Mouse (Mus musculus): ENCODE results near the gene Msh5. TPM values are rescaled to one million over a fixed set of nuclear protein-coding genes. Genes with fewer than 3 reads are reported as not detected.
"Not testable (repeated sequence)": the region's sequence is repeated elsewhere in the genome, so short reads cannot be mapped to it uniquely, and the experiment has no call there.

The Msh5 gene
- polyA plus RNA-seq, 1 experiment = 15.5 TPM

GRCm38 (mm10) chr17:35044904-35045806 lies 1.4 kb downstream of the Msh5 start:
- H3K36me3 ChIP-seq (ENCODE audit: control insufficient read depth, insufficient read depth, low read length) = no peaks in the 10 kb centered on the region
- H3K27me3 ChIP-seq (ENCODE audit: control insufficient read depth, insufficient read depth, low read length) = no peaks in the 10 kb centered on the region
- no peak overlapping the region for H3K27ac ChIP-seq (ENCODE audit: control insufficient read depth, insufficient read depth, low read length)
- no peak overlapping the region for H3K4me3 ChIP-seq (ENCODE audit: control insufficient read depth, insufficient read depth, low read length)
- TF ChIP-seq POLR2A (IDR thresholded peaks at IDR 0.05; ENCODE audit: control insufficient read depth, extremely low read depth, insufficient read depth, low read length, poor library complexity) = no peak
- TF ChIP-seq CTCF (IDR thresholded peaks at IDR 0.05; ENCODE audit: borderline replicate concordance, control insufficient read depth, extremely low read depth, insufficient read depth, low read length, poor library complexity) = no peak
- WGBS = 77% methylated on average over 7 of the region's 7 CpGs
- no peak for DNase-seq
- peaks cover 31% of the 10 kb centered on the region for H3K4me1 ChIP-seq (replicated peaks; ENCODE audit: control insufficient read depth, insufficient read depth, low read length)

- Histone ChIP-seq H3K27me3 (ENCODE audit: control insufficient read depth, insufficient read depth, low read length) (no peaks in the 10 kb centered on the region), H3K4me1 (replicated peaks; ENCODE audit: control insufficient read depth, insufficient read depth, low read length) (peaks cover 22% of the 10 kb centered on the region)
- WGBS = 93% methylated on average over 4 of the region's 4 CpGs
Observed at GRCm38 (mm10) chr17:35043794-35044193, 2.8 kb downstream of the Msh5 start.

GRCm38 (mm10) chr17:35039121-35039873 lies 7.2 kb downstream of the Msh5 start:
- WGBS = 94% methylated on average over 11 of the region's 11 CpGs
- Histone ChIP-seq H3K4me3 (ENCODE audit: control insufficient read depth, insufficient read depth, low read length) (no peak overlapping the region), H3K27ac (ENCODE audit: control insufficient read depth, insufficient read depth, low read length) (no peak overlapping the region), H3K27me3 (ENCODE audit: control insufficient read depth, insufficient read depth, low read length) (no peaks in the 10 kb centered on the region), H3K36me3 (ENCODE audit: control insufficient read depth, insufficient read depth, low read length) (no peaks in the 10 kb centered on the region), H3K4me1 (replicated peaks; ENCODE audit: control insufficient read depth, insufficient read depth, low read length) (peaks cover 3% of the 10 kb centered on the region)
- no peak for DNase-seq
- TF ChIP-seq POLR2A (IDR thresholded peaks at IDR 0.05; ENCODE audit: control insufficient read depth, extremely low read depth, insufficient read depth, low read length, poor library complexity) = no peak
- TF ChIP-seq CTCF (IDR thresholded peaks at IDR 0.05; ENCODE audit: borderline replicate concordance, control insufficient read depth, extremely low read depth, insufficient read depth, low read length, poor library complexity) = no peak

More at GRCm38 (mm10) chr17:35043794-35044193, 2.8 kb downstream of the Msh5 start:
- no peak overlapping the region for H3K4me3 ChIP-seq (ENCODE audit: control insufficient read depth, insufficient read depth, low read length)
- TF ChIP-seq POLR2A (IDR thresholded peaks at IDR 0.05; ENCODE audit: control insufficient read depth, extremely low read depth, insufficient read depth, low read length, poor library complexity) (no peak), CTCF (IDR thresholded peaks at IDR 0.05; ENCODE audit: borderline replicate concordance, control insufficient read depth, extremely low read depth, insufficient read depth, low read length, poor library complexity) (no peak)
- H3K27ac ChIP-seq (ENCODE audit: control insufficient read depth, insufficient read depth, low read length) = no peak overlapping the region
- DNase-seq = no peak
- H3K36me3 ChIP-seq (ENCODE audit: control insufficient read depth, insufficient read depth, low read length) = no peaks in the 10 kb centered on the region

DNA sequence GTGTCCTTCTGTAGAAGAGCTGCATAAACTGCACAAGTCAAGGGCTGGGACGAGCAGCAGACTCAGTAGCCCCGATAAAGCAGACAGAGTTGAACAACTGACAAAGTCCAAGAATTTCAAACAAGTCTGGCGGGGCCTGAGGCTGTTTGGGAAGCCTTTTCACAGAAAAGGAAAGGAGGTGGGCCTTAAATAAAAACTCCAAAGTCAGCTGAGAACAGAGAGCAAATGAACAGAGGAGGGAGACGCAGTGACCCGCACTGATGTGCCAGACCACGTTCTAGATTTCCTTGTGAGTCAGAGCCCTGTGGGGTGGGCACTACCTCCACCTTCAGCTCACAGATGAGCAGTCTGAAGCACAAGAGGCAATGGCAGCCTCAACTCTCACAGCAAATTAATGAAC lies 11.6 kb downstream of the Msh5 start:
- no peak overlapping the region for H3K4me3 ChIP-seq (ENCODE audit: control insufficient read depth, insufficient read depth, low read length)
- peaks cover 10% of the 10 kb centered on the region for H3K4me1 ChIP-seq (replicated peaks; ENCODE audit: control insufficient read depth, insufficient read depth, low read length)
- no peak for TF ChIP-seq POLR2A (IDR thresholded peaks at IDR 0.05; ENCODE audit: control insufficient read depth, extremely low read depth, insufficient read depth, low read length, poor library complexity)
- no peak for TF ChIP-seq CTCF (IDR thresholded peaks at IDR 0.05; ENCODE audit: borderline replicate concordance, control insufficient read depth, extremely low read depth, insufficient read depth, low read length, poor library complexity)
- H3K36me3 ChIP-seq (ENCODE audit: control insufficient read depth, insufficient read depth, low read length) = no peaks in the 10 kb centered on the region
- no peak overlapping the region for H3K27ac ChIP-seq (ENCODE audit: control insufficient read depth, insufficient read depth, low read length)
- DNase-seq = no peak
- no peaks in the 10 kb centered on the region for H3K27me3 ChIP-seq (ENCODE audit: control insufficient read depth, insufficient read depth, low read length)
- WGBS = 69% methylated on average over 6 of the region's 6 CpGs

DNA sequence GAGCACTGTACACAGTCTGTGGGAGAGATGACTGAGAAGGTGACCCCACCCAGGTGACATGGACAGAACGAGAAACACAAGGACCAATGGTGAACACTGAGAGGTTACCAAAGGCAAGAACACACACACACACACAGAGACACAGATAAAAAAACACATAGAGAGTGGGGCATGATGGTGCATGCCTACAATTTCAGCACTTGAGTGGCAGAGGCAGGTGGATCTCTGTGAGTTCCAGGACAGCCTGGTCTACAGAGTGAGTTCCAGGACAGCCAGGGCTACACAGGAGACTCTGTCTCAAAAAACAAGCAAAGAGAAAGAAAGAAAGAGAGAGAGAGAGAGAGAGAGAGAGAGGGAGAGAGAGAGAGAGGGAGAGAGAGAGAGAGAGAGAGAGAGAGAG lies 12.8 kb downstream of the Msh5 start:
- DNase-seq; H3K4me3 ChIP-seq (ENCODE audit: control insufficient read depth, insufficient read depth, low read length); H3K27ac ChIP-seq (ENCODE audit: control insufficient read depth, insufficient read depth, low read length); H3K27me3 ChIP-seq (ENCODE audit: control insufficient read depth, insufficient read depth, low read length); H3K36me3 ChIP-seq (ENCODE audit: control insufficient read depth, insufficient read depth, low read length): not testable (repeated sequence)
- peaks cover 22% of the 10 kb centered on the region for H3K4me1 ChIP-seq (replicated peaks; ENCODE audit: control insufficient read depth, insufficient read depth, low read length)
- WGBS = 79% methylated on average over 1 of the region's 1 CpGs

- WGBS = 80% methylated on average over 8 of the region's 8 CpGs
- TF ChIP-seq CTCF (IDR thresholded peaks at IDR 0.05; ENCODE audit: borderline replicate concordance, control insufficient read depth, extremely low read depth, insufficient read depth, low read length, poor library complexity) (no peak), POLR2A (IDR thresholded peaks at IDR 0.05; ENCODE audit: control insufficient read depth, extremely low read depth, insufficient read depth, low read length, poor library complexity) (no peak)
- no peak overlapping the region for H3K27ac ChIP-seq (ENCODE audit: control insufficient read depth, insufficient read depth, low read length)
- no peaks in the 10 kb centered on the region for H3K27me3 ChIP-seq (ENCODE audit: control insufficient read depth, insufficient read depth, low read length)
- H3K36me3 ChIP-seq (ENCODE audit: control insufficient read depth, insufficient read depth, low read length) = no peaks in the 10 kb centered on the region
- DNase-seq = no peak
- no peak overlapping the region for H3K4me3 ChIP-seq (ENCODE audit: control insufficient read depth, insufficient read depth, low read length)
- peaks cover 32% of the 10 kb centered on the region for H3K4me1 ChIP-seq (replicated peaks; ENCODE audit: control insufficient read depth, insufficient read depth, low read length)
Observed at GRCm38 (mm10) chr17:35032323-35032870, 14.1 kb downstream of the Msh5 start.

All from thymus, adult 2 months (tissue).